Comparison of ENCODE assay signal across 8 mouse cellular contexts in genomic region chr6:40470916-40471719, GRCm38 (mm10). TPM values are rescaled to one million over a fixed set of nuclear protein-coding genes. Genes with fewer than 3 reads are reported as not detected.
DNase-seq lines count a peak whose midpoint lies in the region; ATAC-seq and TF ChIP-seq lines count a peak whose summit lies in the region.

TSS of gene Ssbp1 (plus strand) at chr6:40471352.

- H3K27ac ChIP-seq in forebrain, embryonic 12.5 days, result peak within 1 kb of the TSS; percentile 98
- H3K27ac ChIP-seq in heart, postnatal 0 days (ENCODE audit: low read depth), result peak within 1 kb of the TSS; percentile 98
- peak within 1 kb of the TSS; percentile 88 for H3K27ac ChIP-seq in liver, embryonic 16.5 days (ENCODE audit: low read length)
- peak within 1 kb of the TSS; percentile 93 for H3K27ac ChIP-seq in neural tube, embryonic 13.5 days (replicated peaks)
- peak within 1 kb of the TSS; percentile 86 for H3K27ac ChIP-seq in testis, adult 2 months (ENCODE audit: control insufficient read depth, insufficient read depth, low read depth, low read length)

- ATAC-seq in forebrain, embryonic 12.5 days (ENCODE audit: low FRiP score), result peak; percentile 97
- ATAC-seq in heart, postnatal 0 days (ENCODE audit: insufficient read depth, low read depth), result peak; percentile 97
- ATAC-seq in liver, embryonic 16.5 days (ENCODE audit: low read depth), result peak; percentile 96
- peak; percentile 96 for ATAC-seq in neural tube, embryonic 13.5 days (ENCODE audit: low read depth)

- H3K4me1 ChIP-seq in E14TG2a.4 (replicated peaks; ENCODE audit: low read depth, low read length), result peaks cover 20% of the 10 kb centered on the region
- peaks cover 7% of the 10 kb centered on the region for H3K4me1 ChIP-seq in forebrain, embryonic 12.5 days
- peaks cover 7% of the 10 kb centered on the region for H3K4me1 ChIP-seq in heart, postnatal 0 days (ENCODE audit: control insufficient read depth, insufficient read depth)
- H3K4me1 ChIP-seq in liver, embryonic 16.5 days (ENCODE audit: control insufficient read depth, low read depth, low read length), result peaks cover 3% of the 10 kb centered on the region
- peaks cover 22% of the 10 kb centered on the region for H3K4me1 ChIP-seq in neural tube, embryonic 13.5 days (replicated peaks)
- no peaks in the 10 kb centered on the region for H3K4me1 ChIP-seq in testis, adult 2 months (ENCODE audit: control insufficient read depth, insufficient read depth, low read length)

- TF ChIP-seq POLR2A in testis, adult 2 months (IDR thresholded peaks at IDR 0.05; ENCODE audit: control insufficient read depth, low read depth, low read length), result peak; percentile 96

- no peaks in the 10 kb centered on the region for H3K27me3 ChIP-seq in E14TG2a.4 (ENCODE audit: insufficient read depth, low read length)
- no peaks in the 10 kb centered on the region for H3K27me3 ChIP-seq in forebrain, embryonic 12.5 days
- H3K27me3 ChIP-seq in heart, postnatal 0 days (ENCODE audit: control insufficient read depth, insufficient read depth, low read length), result no peaks in the 10 kb centered on the region
- no peaks in the 10 kb centered on the region for H3K27me3 ChIP-seq in liver, embryonic 16.5 days (ENCODE audit: control insufficient read depth, insufficient read depth, low read depth, low read length)
- peaks cover 15% of the 10 kb centered on the region; the same call in 1 of the 2 replicates for H3K27me3 ChIP-seq in neural tube, embryonic 13.5 days
- no peaks in the 10 kb centered on the region for H3K27me3 ChIP-seq in testis, adult 2 months (ENCODE audit: control insufficient read depth, insufficient read depth, low read length)

- TF ChIP-seq CTCF in E14TG2a.4 (conservative IDR thresholded peaks at IDR 0.05; ENCODE audit: low read length), result no peak
- peak; percentile 23 for TF ChIP-seq CTCF in heart, postnatal 0 days (IDR thresholded peaks at IDR 0.05; ENCODE audit: low read depth)
- no peak for TF ChIP-seq CTCF in testis, adult 2 months (IDR thresholded peaks at IDR 0.05; ENCODE audit: control insufficient read depth, insufficient read depth, insufficient replicate concordance, low read depth, low read length)

- peak within 1 kb of the TSS; percentile 93 for H3K4me3 ChIP-seq in E14TG2a.4 (replicated peaks; ENCODE audit: low read length)
- peak within 1 kb of the TSS; percentile 76 for H3K4me3 ChIP-seq in forebrain, embryonic 12.5 days (replicated peaks)
- peak within 1 kb of the TSS; percentile 88 for H3K4me3 ChIP-seq in heart, postnatal 0 days (ENCODE audit: low read depth, low read length)
- peak within 1 kb of the TSS; percentile 81 for H3K4me3 ChIP-seq in liver, embryonic 16.5 days (ENCODE audit: low read depth, low read length)
- H3K4me3 ChIP-seq in neural tube, embryonic 13.5 days, result peak within 1 kb of the TSS; percentile 68
- peak within 1 kb of the TSS; percentile 89 for H3K4me3 ChIP-seq in testis, adult 2 months (ENCODE audit: control insufficient read depth, low read depth, low read length)

- peak; percentile 95 for TF ChIP-seq EP300 in heart, postnatal 0 days (IDR thresholded peaks at IDR 0.05; ENCODE audit: low read depth)

- peak within 1 kb of the TSS; percentile 87 for H3K9ac ChIP-seq in forebrain, embryonic 12.5 days
- peak within 1 kb of the TSS; percentile 95 for H3K9ac ChIP-seq in heart, postnatal 0 days (replicated peaks; ENCODE audit: low read depth, low read length)
- H3K9ac ChIP-seq in liver, embryonic 16.5 days (ENCODE audit: low read depth, low read length), result peak within 1 kb of the TSS; percentile 75
- peak within 1 kb of the TSS; percentile 85 for H3K9ac ChIP-seq in neural tube, embryonic 13.5 days

- peak; percentile 91 for DNase-seq in c-Kit-positive CD71-positive TER-119-positive erythroid progenitor cells, embryonic 14.5 days (ENCODE audit: low spot score)
- DNase-seq in heart, postnatal 0 days (ENCODE audit: low spot score), result peak; percentile 92
- peak; percentile 93 to 96 for DNase-seq in kidney, postnatal 4 days

- peaks cover 32% of the 10 kb centered on the region for H3K36me3 ChIP-seq in E14TG2a.4 (ENCODE audit: insufficient read depth, low read length)
- peaks cover 27% of the 10 kb centered on the region for H3K36me3 ChIP-seq in forebrain, embryonic 12.5 days (replicated peaks)
- H3K36me3 ChIP-seq in heart, postnatal 0 days (replicated peaks; ENCODE audit: control insufficient read depth, insufficient read depth, low read length), result peaks cover 24% of the 10 kb centered on the region
- H3K36me3 ChIP-seq in liver, embryonic 16.5 days (ENCODE audit: control insufficient read depth, insufficient read depth), result peaks cover 11% of the 10 kb centered on the region
- H3K36me3 ChIP-seq in neural tube, embryonic 13.5 days, result peaks cover 27% of the 10 kb centered on the region
- H3K36me3 ChIP-seq in testis, adult 2 months (ENCODE audit: control insufficient read depth, insufficient read depth, low read length), result no peaks in the 10 kb centered on the region

- peak within 1 kb of the TSS; percentile 68 for H3K4me2 ChIP-seq in forebrain, embryonic 12.5 days
- H3K4me2 ChIP-seq in heart, postnatal 0 days (ENCODE audit: low read depth, low read length), result peak within 1 kb of the TSS; percentile 84
- H3K4me2 ChIP-seq in liver, embryonic 16.5 days (ENCODE audit: low read depth, low read length), result peak within 1 kb of the TSS; percentile 74
- peak within 1 kb of the TSS; percentile 77 for H3K4me2 ChIP-seq in neural tube, embryonic 13.5 days

- no peaks in the 10 kb centered on the region for H3K9me3 ChIP-seq in E14TG2a.4 (ENCODE audit: low read length)
- H3K9me3 ChIP-seq in forebrain, embryonic 12.5 days, result no peaks in the 10 kb centered on the region
- H3K9me3 ChIP-seq in heart, postnatal 0 days (replicated peaks; ENCODE audit: control insufficient read depth, low read length), result no peaks in the 10 kb centered on the region
- H3K9me3 ChIP-seq in liver, embryonic 16.5 days (replicated peaks; ENCODE audit: control insufficient read depth, low read length), result no peaks in the 10 kb centered on the region
- H3K9me3 ChIP-seq in neural tube, embryonic 13.5 days, result no peaks in the 10 kb centered on the region

- WGBS in forebrain, embryonic 12.5 days, result under 1% methylated on average over 54 of the region's 54 CpGs
- 1% methylated on average over 54 of the region's 54 CpGs for WGBS in heart, postnatal 0 days
- WGBS in liver, embryonic 16.5 days (ENCODE audit: insufficient replicate concordance), result under 1% methylated on average over 54 of the region's 54 CpGs
- under 1% methylated on average over 54 of the region's 54 CpGs for WGBS in neural tube, embryonic 13.5 days

RNA-seq across cellular contexts. Expression of gene Ssbp1, which starts in this region (rescaled TPM):
- polyA plus RNA-seq in forebrain, embryonic 12.5 days (2016; fragmentation: Nextera tagmentation; extraction: Ambion mirVana), result 199 TPM in 2 replicates
- total RNA-seq in heart, postnatal 0 days (2014; rRNA removed; ENCODE audit: low replicate concordance), result 5.5 and 11.4 TPM in 2 replicates
- polyA plus RNA-seq in heart, postnatal 0 days (2015; fragmentation: Nextera tagmentation; extraction: Ambion mirVana), result 111 and 116 TPM in 2 replicates
- polyA plus RNA-seq in liver, embryonic 16.5 days (2015; fragmentation: Nextera tagmentation; extraction: Ambion mirVana), result 46.8 and 52.3 TPM in 2 replicates
- 124 and 131 TPM in 2 replicates for polyA plus RNA-seq in neural tube, embryonic 13.5 days (2015; fragmentation: Nextera tagmentation; extraction: Ambion mirVana)
- polyA plus RNA-seq in testis, adult 2 months (2012; rRNA removed), result 5.0 and 7.4 TPM in 2 replicates

Comparison
In these comparisons a context has a peak if more than half of its experiments do, and no peak if none do; other contexts are left out.
1. Peak in every context shown above with its lines: DNase-seq, ATAC-seq, H3K4me3 ChIP-seq and H3K27ac ChIP-seq.